Mouse (Mus musculus) stomach, postnatal 0 days (tissue): ENCODE measurements at regions not wholly inside any gene's neighbourhood (a gene's known extent, or its start where the extent isn't known, plus 50 kb on each side); places are given as distances from the start of the nearest gene placed in this dataset.

Experiments
- ATAC-seq: fragments of 200-750 bp; cut with Nextera tagmentation; 2 replicates; pipeline ENCODE4 v1.8.0; 2017; ENCODE audit not compliant: low FRiP score, low TSS enrichment
- DNase-seq: peaks from one replicate; pipeline ENCODE4 v3.0.0-alpha.2; 2016; ENCODE audit warnings: low spot score
- H3K27ac ChIP-seq: fragments of 300-500 bp; sonication (generic); replicated peaks from 2 replicates; pipeline ENCODE4 v1.5.1; 2014; ENCODE audit warnings: mild to moderate bottlenecking, control low read depth
- H3K27me3 ChIP-seq: fragments of 300-500 bp; sonication (generic); 2 replicates; pipeline ENCODE4 v1.6.1; 2014; ENCODE audit warnings: low read length; ENCODE audit not compliant: control insufficient read depth, insufficient read depth
- H3K36me3 ChIP-seq: fragments of 300-500 bp; sonication (generic); 2 replicates; pipeline ENCODE4 v1.6.1; 2014; ENCODE audit warnings: low read length, mixed read lengths; ENCODE audit not compliant: control insufficient read depth, insufficient read depth
- H3K4me1 ChIP-seq: fragments of 300-500 bp; sonication (generic); replicated peaks from 2 replicates; pipeline ENCODE4 v1.6.1; 2014; ENCODE audit warnings: antibody characterized with exemption; ENCODE audit not compliant: control insufficient read depth, insufficient read depth
- H3K4me2 ChIP-seq: fragments of 300-500 bp; sonication (generic); replicated peaks from 2 replicates; pipeline ENCODE4 v1.6.1; 2014; ENCODE audit warnings: low read depth, mild to moderate bottlenecking, control low read depth, moderate library complexity
- H3K4me3 ChIP-seq: fragments of 300-500 bp; sonication (generic); 2 replicates; pipeline ENCODE4 v1.5.1; 2014; ENCODE audit warnings: low read depth, low read length, control low read depth
- H3K9ac ChIP-seq: fragments of 300-500 bp; sonication (generic); 2 replicates; pipeline ENCODE4 v1.6.1; 2014; ENCODE audit warnings: mild to moderate bottlenecking, low read length, control low read depth, mixed read lengths
- H3K9me3 ChIP-seq: fragments of 300-500 bp; sonication (generic); 2 replicates; pipeline ENCODE4 v1.6.1; 2016; ENCODE audit warnings: low read length; ENCODE audit not compliant: control insufficient read depth
- CTCF ChIP-seq: IDR thresholded peaks from 2 replicates; pipeline ENCODE4 v1.5.1; 2016; ENCODE audit warnings: antibody characterized with exemption, low read depth, mild to moderate bottlenecking, moderate library complexity
- EP300 ChIP-seq: optimal IDR thresholded peaks from 2 replicates; pipeline ENCODE3; 2016; ENCODE audit warnings: antibody characterized with exemption
- WGBS: fragments of 180-500 bp; shearing (Covaris S2); extraction: QIAGEN DNeasy Blood & Tissue Kit; methylation state at CpG from one replicate; pipeline ENCODE4 v1.1.7; 2014; 5-methylcytosine and 5-hydroxymethylcytosine counted together

- no peak for DNase-seq
- WGBS, result 77% methylated on average over 9 of the region's 9 CpGs
- ATAC-seq, result no peak
Observed at GRCm38 (mm10) chr4:11893560-11894205, 87.4 kb downstream of the Gm10604 start.

GRCm38 (mm10) chr4:11889039-11889600 lies 91.9 kb downstream of the Gm10604 start:
- ATAC-seq (no peak), DNase-seq (no peak)
- TF ChIP-seq EP300, result no peak
- TF ChIP-seq CTCF, result no peak

More at GRCm38 (mm10) chr4:11893560-11894205, 87.4 kb downstream of the Gm10604 start:
- TF ChIP-seq EP300, result no peak
- Histone ChIP-seq H3K4me1 (peaks cover 3% of the 10 kb centered on the region; the same call in 1 of the 2 replicates), H3K36me3 (no peaks in the 10 kb centered on the region), H3K27me3 (no peaks in the 10 kb centered on the region), H3K9me3 (no peaks in the 10 kb centered on the region), H3K4me3 (no peak overlapping the region), H3K4me2 (no peak overlapping the region), H3K27ac (no peak overlapping the region), H3K9ac (no peak overlapping the region)

GRCm38 (mm10) chr4:11887377-11887776 lies 93.7 kb downstream of the Gm10604 start:
- Histone ChIP-seq H3K4me3 (no peak overlapping the region), H3K4me2 (no peak overlapping the region), H3K9ac (no peak overlapping the region), H3K27ac (no peak overlapping the region), H3K9me3 (no peaks in the 10 kb centered on the region), H3K27me3 (no peaks in the 10 kb centered on the region), H3K36me3 (no peaks in the 10 kb centered on the region), H3K4me1 (no peaks in the 10 kb centered on the region)
- WGBS, result 13% methylated on average over 1 of the region's 1 CpGs
- peak; percentile 71; the same call in 1 of the 2 replicates for ATAC-seq
- TF ChIP-seq CTCF (no peak), EP300 (no peak)
- peak; percentile 33 for DNase-seq

More at GRCm38 (mm10) chr4:11889039-11889600, 91.9 kb downstream of the Gm10604 start:
- Histone ChIP-seq H3K4me1 (no peaks in the 10 kb centered on the region), H3K36me3 (no peaks in the 10 kb centered on the region), H3K4me3 (no peak overlapping the region), H3K27me3 (no peaks in the 10 kb centered on the region), H3K27ac (no peak overlapping the region), H3K4me2 (no peak overlapping the region), H3K9ac (no peak overlapping the region), H3K9me3 (no peaks in the 10 kb centered on the region)
- 52% methylated on average over 6 of the region's 6 CpGs for WGBS

GRCm38 (mm10) chr4:11885499-11885898 lies 95.6 kb downstream of the Gm10604 start:
- Histone ChIP-seq H3K4me3 (no peak overlapping the region), H3K27ac (no peak overlapping the region), H3K9me3 (no peaks in the 10 kb centered on the region), H3K4me2 (no peak overlapping the region), H3K27me3 (no peaks in the 10 kb centered on the region), H3K36me3 (no peaks in the 10 kb centered on the region), H3K9ac (no peak overlapping the region), H3K4me1 (no peaks in the 10 kb centered on the region)
- TF ChIP-seq CTCF, result no peak
- no peak for TF ChIP-seq EP300
- 72% methylated on average over 4 of the region's 4 CpGs for WGBS
- ATAC-seq (no peak), DNase-seq (no peak)

- peak overlapping the region; percentile 13; the same call in 1 of the 2 replicates for H3K27ac ChIP-seq
- no peak overlapping the region for H3K4me3 ChIP-seq
- no peak overlapping the region for H3K9ac ChIP-seq
- ATAC-seq (peak; percentile 55), DNase-seq (no peak)
- H3K4me2 ChIP-seq, result no peak overlapping the region
- 31% methylated on average over 7 of the region's 7 CpGs for whole genome bisulfite sequencing
- H3K27me3 ChIP-seq, result no peaks in the 10 kb centered on the region
- H3K4me1 ChIP-seq, result no peaks in the 10 kb centered on the region
- no peaks in the 10 kb centered on the region; the same call in 1 of the 2 replicates for H3K36me3 ChIP-seq
- H3K9me3 ChIP-seq, result no peaks in the 10 kb centered on the region
- no peak for TF ChIP-seq EP300
- no peak for TF ChIP-seq CTCF
Observed at GRCm38 (mm10) chr4:11884818-11885217, 96.2 kb downstream of the Gm10604 start.

GRCm38 (mm10) chr4:11883295-11883694 lies 97.8 kb downstream of the Gm10604 start:
- no peak overlapping the region for H3K4me2 ChIP-seq
- no peak for ATAC-seq
- 68% methylated on average over 5 of the region's 5 CpGs for WGBS

More at GRCm38 (mm10) chr4:11883295-11883694, 97.8 kb downstream of the Gm10604 start:
- no peak overlapping the region for H3K27ac ChIP-seq
- H3K9me3 ChIP-seq, result no peaks in the 10 kb centered on the region
- no peak overlapping the region for H3K9ac ChIP-seq
- H3K4me3 ChIP-seq, result no peak overlapping the region
- no peak for DNase-seq
- no peak for TF ChIP-seq CTCF
- TF ChIP-seq EP300, result no peak
- H3K27me3 ChIP-seq, result no peaks in the 10 kb centered on the region
- H3K36me3 ChIP-seq, result no peaks in the 10 kb centered on the region; the same call in 1 of the 2 replicates
- H3K4me1 ChIP-seq, result no peaks in the 10 kb centered on the region
